Mouse (Mus musculus) ovary, adult 18-20 months (tissue): Measurements from ENCODE around the gene Mki67.

Source experiments
- DNase-seq: peaks from one replicate; pipeline ENCODE4 v3.0.0; 2022; ENCODE audit warnings: low spot score, mixed read lengths

Mki67 gene

DNA sequence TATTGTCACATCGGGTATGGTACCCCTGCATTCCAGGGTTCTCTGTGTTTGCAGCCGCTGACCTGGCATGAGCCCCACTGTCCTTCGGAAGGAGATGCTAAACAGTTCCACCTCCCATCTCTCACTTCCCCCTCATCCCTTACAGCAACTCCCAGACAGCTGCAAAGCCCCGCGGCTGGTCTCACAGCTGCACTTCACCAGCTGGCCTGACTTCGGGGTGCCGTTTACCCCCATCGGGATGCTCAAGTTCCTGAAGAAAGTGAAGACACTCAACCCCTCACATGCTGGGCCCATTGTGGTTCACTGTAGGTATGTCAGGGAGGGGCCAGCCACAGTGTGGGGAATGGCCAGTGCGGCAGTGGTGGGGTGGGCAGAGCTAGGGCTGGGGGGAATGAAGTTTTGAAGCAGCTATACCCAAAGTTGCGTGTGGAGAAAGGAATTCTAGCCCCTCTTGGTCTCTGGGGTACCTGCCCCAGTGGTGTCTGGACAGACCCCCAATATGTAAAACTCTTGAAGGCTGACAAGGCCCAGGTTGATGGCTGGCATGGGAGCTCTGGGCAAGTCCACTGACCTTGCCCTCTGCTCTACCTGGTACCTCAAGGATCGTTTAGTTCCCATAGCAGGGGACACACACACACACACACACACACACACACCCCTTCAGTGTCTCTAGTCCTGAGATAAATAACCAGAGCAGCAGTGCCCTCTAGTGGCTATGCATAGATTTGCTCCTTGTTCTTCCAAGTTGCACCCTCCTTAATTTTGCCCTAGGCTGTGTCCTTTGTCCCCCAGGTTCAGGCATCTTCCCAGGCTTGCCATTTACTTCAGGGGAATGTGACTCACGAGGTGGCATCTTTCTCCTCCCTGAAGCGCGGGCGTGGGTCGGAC lies 47.1 kb downstream of the Mki67 start:
- DNase-seq = no peak

DNA sequence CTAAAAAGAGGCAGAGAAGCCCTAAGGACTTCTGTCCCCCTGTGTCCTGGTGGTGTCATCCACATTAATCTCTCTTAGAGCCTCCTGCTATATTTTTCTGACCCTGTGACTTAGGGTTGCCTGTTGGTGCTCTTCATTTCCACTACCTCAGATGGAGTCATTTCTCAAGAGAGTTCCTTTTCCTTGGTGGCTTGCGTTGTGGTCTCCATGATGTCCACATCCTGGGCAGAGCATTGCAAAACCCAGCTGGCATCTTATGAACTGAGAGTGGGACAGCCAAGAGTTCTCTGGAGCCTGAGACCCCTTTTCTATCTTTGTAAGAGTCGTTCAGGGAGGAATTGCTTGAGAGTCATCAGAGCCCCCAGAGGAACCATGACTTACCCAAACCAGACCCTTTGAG lies 49.8 kb downstream of the Mki67 start:
- no peak for DNase-seq

DNA sequence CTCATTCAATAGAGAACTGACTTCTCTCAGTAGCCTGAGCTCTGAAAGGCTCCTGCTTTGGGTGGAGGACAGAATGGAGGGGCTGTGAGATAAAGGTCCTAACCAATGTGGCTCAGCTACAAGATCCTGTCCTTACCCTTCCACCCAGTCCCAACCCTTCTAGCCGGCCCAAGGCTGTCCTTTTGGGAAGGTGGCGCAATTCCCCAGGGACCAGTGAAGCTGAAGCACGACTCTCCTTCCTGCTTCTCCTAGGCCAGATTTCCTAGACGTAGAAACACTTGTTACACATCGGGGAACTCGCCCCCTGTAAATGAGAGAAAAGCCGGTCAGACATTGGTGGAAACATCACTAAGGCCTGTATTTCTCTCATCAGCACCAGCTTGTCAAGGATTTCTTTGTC lies 52.0 kb downstream of the Mki67 start:
- DNase-seq = no peak

DNA sequence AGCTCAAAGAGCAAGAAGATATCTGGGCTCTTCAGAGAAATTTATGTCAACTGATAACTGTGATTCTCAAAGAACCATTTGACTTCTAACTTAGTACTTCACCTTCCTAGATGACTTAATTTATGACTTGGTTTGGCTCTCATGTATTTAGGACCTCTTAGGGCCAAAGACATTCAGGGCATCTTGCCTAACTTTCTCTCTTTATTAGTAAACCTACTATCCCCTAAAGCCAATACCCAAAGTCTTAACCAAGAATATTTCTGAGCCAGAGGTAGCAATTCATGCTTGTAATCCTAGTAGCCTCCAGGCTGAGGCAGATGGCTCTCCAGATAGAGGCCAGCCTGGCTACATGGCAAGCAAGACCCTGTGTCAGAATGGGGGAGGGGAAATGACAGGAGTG lies 55.8 kb downstream of the Mki67 start:
- no peak for DNase-seq

DNA sequence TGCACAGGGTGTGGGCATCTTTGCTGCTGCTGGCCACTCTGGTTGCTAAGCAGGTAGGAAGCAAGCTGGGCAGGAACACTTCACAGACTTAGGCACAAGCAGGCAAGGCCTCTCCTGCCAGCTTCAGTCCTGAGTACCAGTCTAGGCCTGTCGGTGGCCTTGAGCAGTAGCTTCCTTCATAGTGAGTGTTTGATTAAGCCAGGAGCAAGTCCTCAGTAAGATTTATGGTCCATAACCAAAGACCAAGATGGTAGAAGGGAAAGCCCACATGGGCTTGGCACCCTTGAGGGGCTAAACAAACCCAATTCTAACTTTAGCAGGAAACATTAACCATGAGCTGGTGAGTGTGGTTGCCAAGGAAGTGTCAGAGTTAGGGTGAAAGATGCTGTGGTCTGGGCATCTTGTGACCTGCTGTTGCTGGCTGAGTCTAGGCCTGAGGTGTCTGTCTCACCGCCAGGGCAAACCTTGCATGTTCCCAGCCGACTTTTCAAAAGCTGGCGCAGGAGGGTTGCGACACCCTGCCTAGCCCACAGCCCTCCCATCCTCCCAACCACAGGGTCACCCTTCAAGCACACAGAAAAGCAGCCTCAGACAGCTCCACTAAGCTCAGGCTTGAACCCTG lies 56.7 kb downstream of the Mki67 start:
- no peak for DNase-seq

DNA sequence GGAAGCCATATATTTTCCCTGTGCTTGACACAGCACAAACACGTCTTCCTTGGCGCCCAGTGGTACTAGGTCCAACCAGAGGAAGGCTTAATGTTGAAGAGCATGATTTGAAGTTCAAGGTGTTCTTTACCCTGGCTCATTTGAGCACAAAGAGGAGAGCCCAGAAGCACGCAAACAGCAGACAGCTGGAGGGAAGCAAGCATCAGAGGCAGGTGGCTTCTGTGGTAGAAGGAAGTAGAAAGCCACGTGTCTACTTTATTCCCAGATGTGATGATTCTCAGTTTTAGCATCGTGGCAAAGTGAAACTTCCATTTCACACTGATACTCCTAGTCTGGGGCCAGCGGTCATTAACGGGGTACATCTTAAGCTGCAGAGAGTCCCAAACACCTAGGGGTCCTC lies 58.0 kb downstream of the Mki67 start:
- DNase-seq = no peak

DNA sequence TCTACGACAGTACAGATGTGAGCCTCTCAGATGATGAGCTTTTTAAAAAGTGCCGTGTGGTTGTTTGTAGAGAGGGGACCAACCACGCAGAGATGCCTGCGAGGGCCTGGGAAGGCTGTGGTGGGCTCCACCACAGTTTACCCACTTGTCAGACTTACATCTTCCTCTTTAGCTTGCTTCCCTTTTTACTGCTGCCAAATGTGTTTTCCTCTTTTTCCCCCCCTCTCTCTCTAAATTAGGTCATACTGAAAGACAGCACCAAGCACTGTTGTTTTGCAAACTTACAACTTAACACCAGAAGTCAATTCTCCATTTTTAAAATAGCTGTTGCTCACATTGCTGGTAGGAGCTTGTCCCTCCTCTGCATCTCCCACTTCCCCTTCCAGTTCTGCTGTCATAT lies 61.0 kb downstream of the Mki67 start:
- DNase-seq = no peak

DNA sequence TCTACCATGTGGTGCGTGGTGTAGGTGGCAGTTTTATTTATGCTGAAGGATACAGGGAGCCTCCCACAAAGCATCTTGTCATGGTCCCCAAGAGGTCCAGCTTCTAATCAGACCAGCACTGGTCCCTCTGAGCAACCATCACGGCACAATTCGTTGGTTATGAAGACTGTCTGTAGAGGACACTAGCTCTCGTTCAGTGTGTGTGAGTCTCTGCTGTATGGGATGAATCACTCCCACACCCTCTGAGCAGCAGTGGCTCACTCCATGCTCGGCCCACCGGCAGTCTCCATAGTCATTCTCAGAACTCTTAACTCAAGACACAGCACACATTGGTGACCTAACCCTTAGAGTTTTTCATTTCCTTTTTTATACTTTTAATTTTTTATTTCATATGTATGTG lies 61.9 kb downstream of the Mki67 start:
- no peak for DNase-seq

DNA sequence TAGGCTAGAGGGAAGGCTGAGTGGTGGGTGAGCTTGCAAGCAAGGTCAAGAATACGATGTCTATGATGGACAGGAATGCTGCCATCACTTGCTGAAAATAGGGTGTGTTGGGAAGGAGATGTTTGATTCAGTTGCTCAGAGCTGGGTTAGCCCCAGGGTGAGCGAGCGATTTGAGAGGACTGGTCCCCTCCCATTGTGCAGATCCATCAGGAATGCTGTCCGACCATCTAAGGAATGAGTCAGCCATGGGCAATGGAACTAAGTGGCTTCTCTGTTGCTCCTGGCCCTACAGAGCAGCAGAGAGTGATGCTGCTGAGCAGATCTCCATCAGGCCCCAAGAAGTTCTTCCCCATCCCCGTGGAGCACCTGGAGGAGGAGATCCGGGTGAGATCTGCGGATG lies 62.6 kb downstream of the Mki67 start:
- no peak for DNase-seq

DNA sequence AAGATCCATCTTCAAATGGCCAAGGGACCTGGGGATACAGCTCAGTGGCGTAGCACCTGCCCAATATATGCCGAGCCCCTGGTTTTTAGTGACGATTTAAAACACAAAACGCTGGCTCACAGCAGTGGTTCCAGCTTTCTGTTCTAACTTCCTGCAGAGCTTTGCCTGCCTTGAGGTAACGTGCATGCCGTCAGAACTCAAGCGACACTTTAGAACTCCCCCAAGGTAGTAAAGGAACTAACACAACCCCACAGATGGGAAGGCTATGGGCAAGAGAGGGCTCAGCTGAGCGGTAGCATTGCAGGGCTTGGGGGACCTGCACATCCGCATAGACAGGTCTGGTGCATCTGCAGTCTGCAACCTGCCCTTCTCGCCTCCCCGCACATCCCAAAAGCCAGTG lies 63.4 kb downstream of the Mki67 start:
- no peak for DNase-seq

DNA sequence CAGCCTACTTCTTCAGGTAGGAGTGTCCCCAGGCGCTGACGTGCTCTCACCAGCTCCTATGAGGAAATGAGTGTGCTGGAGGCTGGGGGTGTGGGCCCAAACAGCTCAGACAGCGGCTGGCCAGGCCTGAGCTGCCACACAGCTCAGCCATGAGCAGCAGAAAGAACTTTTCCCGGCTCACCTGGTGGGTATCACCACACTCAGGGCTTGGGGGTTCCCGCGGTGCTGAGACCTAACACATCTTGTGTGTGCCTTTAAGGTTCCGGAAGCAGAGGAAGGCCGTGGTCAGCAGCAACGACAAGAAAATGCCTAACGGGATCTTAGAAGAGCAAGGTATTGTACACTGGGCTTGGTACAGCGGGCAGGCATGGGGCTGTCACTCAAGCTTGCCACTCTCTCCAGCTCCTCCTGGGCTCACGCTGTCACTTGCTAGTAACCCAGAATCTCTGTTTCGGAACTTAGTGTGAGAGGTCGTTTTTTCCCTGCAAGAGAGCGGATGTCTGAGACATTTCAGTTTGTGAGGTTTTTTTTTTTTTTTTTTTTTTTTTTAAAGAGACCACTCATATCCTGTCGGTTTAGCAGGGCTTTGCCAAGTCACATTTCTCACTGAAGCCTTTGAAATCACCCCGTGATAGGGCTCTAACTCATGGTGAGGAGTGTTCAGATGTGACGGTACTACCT lies 64.2 kb downstream of the Mki67 start:
- DNase-seq = no peak

DNA sequence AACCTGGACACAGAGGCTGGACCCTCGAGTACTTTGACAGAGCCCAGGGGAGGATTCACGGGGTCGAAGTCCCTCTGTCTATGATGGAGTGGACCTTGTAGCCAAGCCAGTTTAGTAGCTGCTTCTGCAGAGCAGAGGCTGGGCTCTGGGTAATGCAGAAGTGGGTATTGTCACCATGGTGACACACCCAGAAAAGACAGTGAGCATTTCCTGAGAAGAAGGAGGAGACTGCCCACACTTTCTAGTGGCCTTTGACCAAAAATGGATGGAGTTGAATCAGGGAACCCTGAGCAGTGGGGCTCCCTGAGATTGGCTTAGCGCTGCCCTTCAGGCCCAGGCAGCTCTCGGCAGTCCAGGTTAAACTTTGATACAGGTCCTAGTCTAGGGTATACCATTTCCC lies 66.1 kb downstream of the Mki67 start:
- no peak for DNase-seq

DNA sequence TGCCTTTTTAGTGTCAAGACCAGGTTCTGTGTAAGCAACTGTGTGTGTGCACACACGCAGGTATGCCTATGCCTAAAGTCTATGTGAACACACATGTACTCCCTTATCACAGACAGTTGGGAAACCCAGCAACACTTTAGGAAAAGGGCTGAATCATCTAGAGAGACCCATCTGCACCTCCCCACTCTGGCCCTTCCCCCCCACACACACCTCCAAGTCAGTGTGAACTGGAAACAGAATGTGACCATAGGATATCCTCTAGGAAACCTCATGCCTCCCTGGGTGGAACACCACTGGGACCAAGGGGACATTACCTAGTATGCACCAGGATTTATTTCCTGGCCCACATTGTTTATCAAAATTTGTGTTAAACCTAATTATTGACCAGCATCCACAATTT lies 66.9 kb downstream of the Mki67 start:
- DNase-seq = no peak

DNA sequence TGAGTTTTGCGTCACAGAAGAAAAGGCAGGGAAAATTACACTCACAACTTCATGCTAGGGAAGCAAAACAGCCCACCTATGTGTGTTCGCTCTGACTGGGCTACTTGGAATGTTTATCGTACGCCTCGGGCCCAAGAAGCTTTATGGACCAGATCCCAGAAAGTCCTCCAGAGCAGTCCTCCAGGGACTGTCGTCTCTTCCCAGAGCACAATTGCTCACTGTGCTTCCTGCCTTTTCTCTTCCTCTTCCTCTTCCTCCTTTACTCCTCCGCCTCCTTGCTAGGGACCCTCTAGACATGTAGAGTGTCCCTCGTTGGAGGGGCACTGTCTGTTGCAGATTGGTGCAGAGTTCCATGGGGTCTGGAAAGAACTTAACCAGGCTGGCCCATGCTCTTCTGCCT lies 67.3 kb downstream of the Mki67 start:
- DNase-seq = no peak

DNA sequence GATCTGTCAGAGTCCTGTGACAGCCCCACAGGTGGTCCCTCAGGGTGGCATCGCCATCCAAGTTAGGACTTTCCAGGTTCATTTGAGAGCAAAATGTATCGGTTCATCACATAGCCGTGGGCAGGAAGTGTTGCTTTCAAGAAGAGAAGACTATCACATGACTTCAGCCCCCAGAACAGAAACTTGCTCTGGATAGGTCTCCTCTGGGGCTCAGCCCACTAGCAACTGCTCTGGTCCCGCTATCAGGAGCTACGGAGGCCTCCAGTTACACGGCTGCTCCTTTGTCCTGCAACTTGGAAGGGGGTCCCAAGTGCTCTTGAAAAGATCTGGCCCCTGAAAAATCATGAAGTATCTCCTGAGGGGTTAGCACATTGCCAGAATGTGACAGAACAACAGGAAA lies 69.2 kb downstream of the Mki67 start:
- DNase-seq = no peak

DNA sequence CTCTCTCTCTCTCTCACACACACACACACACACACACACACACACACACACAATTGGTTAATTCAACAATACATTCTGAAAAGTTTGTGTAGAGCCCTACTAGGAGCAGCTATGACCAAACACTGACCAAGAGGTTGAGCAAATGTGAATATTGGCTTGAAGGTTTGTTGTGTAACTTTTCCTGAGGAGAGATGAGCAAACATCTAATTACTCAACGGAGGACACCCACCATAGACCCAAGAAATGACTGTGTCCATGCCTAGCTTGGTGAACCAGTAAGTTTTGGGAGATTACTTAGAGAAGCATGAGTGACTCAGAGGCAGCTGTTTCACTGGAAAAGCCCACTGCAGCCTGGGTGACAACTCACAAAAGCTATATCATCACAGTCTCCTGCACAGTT lies 71.7 kb downstream of the Mki67 start:
- DNase-seq = no peak

DNA sequence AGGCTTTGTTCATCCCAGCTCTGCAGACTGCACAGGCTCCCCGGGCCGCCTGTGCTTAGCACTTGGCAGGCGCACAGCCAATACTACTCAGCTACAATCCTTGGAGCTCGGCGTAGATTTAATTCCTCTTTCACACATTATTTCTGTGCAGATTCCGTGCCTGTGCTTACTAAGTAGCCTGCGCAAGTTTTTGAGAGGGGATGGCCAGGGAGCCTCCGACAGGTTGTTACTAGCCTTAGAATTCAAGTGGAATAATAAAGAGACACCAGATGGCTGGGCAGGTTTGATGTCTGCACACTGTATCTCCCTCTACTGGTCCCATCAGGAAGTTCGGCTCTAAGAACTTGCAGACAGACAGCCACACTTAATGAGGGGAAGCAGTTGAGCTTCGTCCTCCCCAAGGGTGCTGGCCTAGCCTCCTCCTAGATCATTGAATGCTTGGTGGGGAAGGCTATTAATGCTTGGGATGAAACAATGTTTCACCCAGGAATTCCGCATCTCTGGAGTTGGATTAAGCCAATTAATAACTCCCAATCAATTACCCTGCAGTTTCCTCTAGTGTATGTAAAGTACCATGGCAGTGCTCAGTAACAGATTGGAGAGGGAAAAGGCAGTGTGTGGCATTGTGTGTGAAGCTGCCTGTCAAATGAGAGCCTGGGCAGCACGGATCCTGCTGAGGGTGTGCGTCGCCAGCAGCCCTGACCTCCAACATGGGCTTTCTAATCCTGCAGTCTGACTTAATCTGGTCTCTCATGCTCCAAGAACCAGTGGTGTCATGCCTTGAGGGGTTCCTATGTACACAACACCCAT lies 74.3 kb downstream of the Mki67 start:
- DNase-seq = no peak
